Mouse (Mus musculus) C2C12 (cell line): ENCODE measurements around the gene Stk25. TPM values are rescaled to one million over a fixed set of nuclear protein-coding genes. Genes with fewer than 3 reads are reported as not detected.
A peak's percentile ranks its signal among the peaks of the same experiment; 100 is the strongest.

Experiments used
- H3K27me3 ChIP-seq: one replicate; pipeline ENCODE4 v1.6.1; 2011; ENCODE audit not compliant: control insufficient read depth, insufficient read depth, insufficient read length
- H3K36me3 ChIP-seq: one replicate; pipeline ENCODE4 v1.6.1; 2011; ENCODE audit not compliant: control insufficient read depth, insufficient read depth
- H3K4me3 ChIP-seq: one replicate; pipeline ENCODE4 v1.5.1; 2011; ENCODE audit warnings: mild to moderate bottlenecking, control low read depth; ENCODE audit not compliant: poor library complexity, insufficient read depth, severe bottlenecking
- H3K79me2 ChIP-seq: one replicate; pipeline ENCODE4 v1.6.1; 2011; ENCODE audit not compliant: control insufficient read depth, insufficient read depth
- H3K79me3 ChIP-seq: one replicate; pipeline ENCODE4 v1.6.1; 2011; ENCODE audit warnings: low read depth, control low read depth
- H3ac ChIP-seq: one replicate; pipeline ENCODE3; 2011; ENCODE audit warnings: low read depth; ENCODE audit not compliant: control insufficient read depth, insufficient read length
- CEBPB ChIP-seq: IDR thresholded peaks from one replicate; pipeline ENCODE4 v1.6.1; 2011; ENCODE audit warnings: low read depth, mild to moderate bottlenecking, control low read depth, moderate library complexity
- CTCF ChIP-seq: IDR thresholded peaks from one replicate; pipeline ENCODE4 v1.5.1; 2011; ENCODE audit not compliant: control insufficient read depth, insufficient read depth, insufficient read length
- FOSL1 ChIP-seq: IDR thresholded peaks from one replicate; pipeline ENCODE4 v1.8.0; 2011; ENCODE audit warnings: mild to moderate bottlenecking, low read length; ENCODE audit not compliant: poor library complexity, insufficient read depth, severe bottlenecking
- MAX ChIP-seq: IDR thresholded peaks from one replicate; pipeline ENCODE4 v1.6.1; 2011; ENCODE audit warnings: mild to moderate bottlenecking, control low read depth
- MYOD1 ChIP-seq: IDR thresholded peaks from one replicate; pipeline ENCODE4 v1.6.1; 2011; ENCODE audit warnings: low read depth; ENCODE audit not compliant: control insufficient read depth, insufficient read length
- MYOG ChIP-seq: IDR thresholded peaks from one replicate; pipeline ENCODE4 v1.6.1; 2011; ENCODE audit not compliant: control insufficient read depth, insufficient read length; ENCODE audit errors: extremely low read depth
- USF1 ChIP-seq: IDR thresholded peaks from one replicate; pipeline ENCODE4 v1.6.1; 2011; ENCODE audit warnings: low read depth, mild to moderate bottlenecking, control low read depth, moderate library complexity
- polyA plus RNA-seq: library from polyadenylated mRNA; unstranded; fragments of >200 nt; fragmentation: generic; extraction: Trizol; gene quantifications from one replicate; pipeline ENCODE4 v1.2.1, GENCODE M21; 2012; ENCODE audit warnings: missing spikeins

The Stk25 gene
- polyA plus RNA-seq, 1 experiment = 57.6 TPM

DNA sequence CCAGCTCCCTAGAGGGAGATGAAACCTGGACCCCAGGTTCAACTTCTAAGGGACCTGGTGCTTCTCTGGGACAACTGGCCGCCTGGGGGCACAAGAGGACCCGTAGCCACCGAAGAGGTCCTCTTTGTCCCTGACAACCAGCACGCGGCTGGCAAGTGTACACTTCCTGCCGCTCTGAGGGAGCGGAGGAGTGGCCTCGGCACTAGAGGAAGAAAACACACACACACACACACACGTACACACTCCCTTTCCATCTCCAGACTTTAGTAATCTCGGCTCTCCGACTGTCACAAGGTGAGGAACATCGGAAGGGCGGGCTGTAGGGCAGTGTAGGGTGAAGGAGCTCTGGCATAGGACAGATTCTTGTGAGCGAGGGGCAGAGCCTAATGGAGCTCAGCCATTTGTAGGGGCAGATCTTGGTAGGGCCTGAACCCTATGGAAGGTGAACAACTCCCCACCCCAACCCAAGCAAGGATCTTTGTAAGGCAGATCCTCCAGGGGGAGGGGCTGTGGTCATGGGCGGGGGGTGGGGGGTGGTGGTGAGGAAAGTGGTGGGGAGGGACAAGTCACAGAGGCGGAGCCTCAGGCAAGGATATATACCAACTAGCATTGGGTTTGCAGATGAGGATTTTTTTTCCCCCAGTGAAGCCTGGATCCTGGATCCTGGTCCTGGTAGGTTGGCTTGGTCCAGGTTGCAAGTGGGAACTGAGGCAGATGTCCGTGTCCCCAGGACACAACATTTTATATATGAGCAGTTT lies 10.5 kb upstream of the Stk25 start:
- Histone ChIP-seq H3K79me3 (no peaks in the 10 kb centered on the region), H3ac (peak overlapping the region; percentile 51), H3K27me3 (no peaks in the 10 kb centered on the region), H3K36me3 (no peaks in the 10 kb centered on the region), H3K79me2 (no peaks in the 10 kb centered on the region), H3K4me3 (peak overlapping the region; percentile 19)
- TF ChIP-seq MYOG (no peak), MAX (peak; percentile 92), CTCF (peak; percentile 76), FOSL1 (no peak)

DNA sequence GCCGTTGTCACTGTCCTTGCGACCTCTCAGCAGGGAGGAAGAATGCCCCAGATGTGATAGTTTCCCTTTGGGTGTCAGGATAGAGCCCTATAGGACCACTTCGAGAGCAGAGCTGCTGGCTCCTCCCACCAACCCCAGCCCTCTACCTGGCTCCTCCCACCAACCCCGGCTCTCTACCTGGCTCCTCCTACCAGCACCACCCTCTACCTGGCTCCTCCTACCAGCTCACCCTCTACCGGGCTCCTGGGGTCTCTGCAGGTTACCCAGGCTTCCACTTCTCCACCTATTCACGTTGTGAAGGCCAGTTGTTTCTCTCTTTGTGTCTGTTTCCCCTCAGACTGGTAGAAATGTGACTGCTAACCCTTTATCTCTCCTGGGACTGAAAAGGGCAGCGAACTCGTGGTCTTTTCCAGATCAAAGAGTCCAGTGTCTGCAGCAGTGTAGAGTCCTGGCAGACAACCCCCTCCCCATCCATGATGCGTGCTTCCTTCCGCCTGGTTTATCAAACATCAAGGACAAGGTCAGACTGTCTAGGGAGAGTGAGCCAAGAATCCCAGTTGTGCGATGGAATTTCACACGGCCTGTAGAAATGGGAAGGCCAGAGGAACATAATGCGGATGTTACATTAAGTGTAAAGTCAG lies 9.4 kb upstream of the Stk25 start:
- Histone ChIP-seq H3K4me3 (no peak overlapping the region), H3ac (no peak overlapping the region), H3K79me2 (no peaks in the 10 kb centered on the region), H3K79me3 (no peaks in the 10 kb centered on the region), H3K36me3 (no peaks in the 10 kb centered on the region), H3K27me3 (no peaks in the 10 kb centered on the region)
- TF ChIP-seq MYOD1 (no peak), CTCF (no peak), MAX (no peak), MYOG (no peak), CEBPB (no peak), USF1 (no peak), FOSL1 (no peak)

DNA sequence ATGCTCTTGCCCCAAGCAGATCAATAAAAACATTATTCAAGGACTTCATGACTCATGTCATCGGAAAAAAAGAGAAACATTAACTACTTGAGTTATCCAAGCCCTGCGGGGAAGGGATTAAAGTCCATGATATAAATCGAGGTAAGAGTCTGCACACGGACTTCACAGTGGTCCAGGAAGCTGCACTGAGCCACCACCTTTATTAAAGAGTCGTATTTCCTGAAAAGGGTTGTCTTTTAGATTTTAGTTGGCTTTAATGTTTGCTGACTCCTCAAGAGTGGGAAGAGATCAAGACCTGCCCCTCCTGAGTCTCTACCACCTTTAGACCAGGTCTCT lies 1.5 kb downstream of the Stk25 start:
- H3K4me3 ChIP-seq = no peak overlapping the region
- H3K79me3 ChIP-seq = no peaks in the 10 kb centered on the region
- no peaks in the 10 kb centered on the region for H3K27me3 ChIP-seq
- H3K79me2 ChIP-seq = no peaks in the 10 kb centered on the region
- TF ChIP-seq MAX (no peak), MYOD1 (no peak), USF1 (no peak), CEBPB (no peak), FOSL1 (no peak), MYOG (no peak), CTCF (no peak)
- no peak overlapping the region for H3ac ChIP-seq
- H3K36me3 ChIP-seq = no peaks in the 10 kb centered on the region

DNA sequence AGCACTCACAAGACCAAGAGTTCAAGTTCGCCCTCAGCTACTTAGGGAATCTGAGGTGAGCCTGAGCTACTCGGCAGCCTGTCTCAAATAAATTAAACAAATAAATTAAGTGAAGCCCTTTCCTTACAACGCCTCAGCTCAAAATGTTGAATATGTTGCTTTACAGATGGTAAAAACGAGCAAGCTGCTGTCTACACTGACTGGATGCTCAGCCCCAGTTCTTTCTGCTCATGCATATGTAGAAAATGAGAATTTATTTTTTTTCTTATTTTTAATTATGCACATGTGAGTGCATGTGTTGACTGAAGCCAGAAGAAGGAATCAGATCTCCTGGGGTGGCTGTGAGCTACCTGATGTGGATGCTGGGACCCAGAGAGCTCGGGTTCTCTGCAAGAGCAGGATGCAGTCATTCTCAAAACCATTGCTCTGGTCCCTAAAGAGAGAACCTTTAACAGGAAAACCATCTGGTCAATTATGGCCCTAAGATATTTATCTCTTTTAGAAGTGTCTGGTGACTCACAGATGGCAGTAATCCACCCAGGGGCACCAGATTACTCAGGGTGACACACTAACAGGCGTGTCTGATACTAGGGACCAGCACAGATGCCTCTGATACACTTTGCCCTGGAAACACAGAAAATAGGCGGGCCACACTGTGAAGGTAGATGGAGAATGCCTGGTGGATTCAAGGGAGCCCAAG lies 2.0 kb downstream of the Stk25 start:
- H3K36me3 ChIP-seq = no peaks in the 10 kb centered on the region
- no peaks in the 10 kb centered on the region for H3K79me2 ChIP-seq
- H3ac ChIP-seq = no peak overlapping the region
- no peaks in the 10 kb centered on the region for H3K27me3 ChIP-seq
- no peaks in the 10 kb centered on the region for H3K79me3 ChIP-seq
- TF ChIP-seq MYOD1 (no peak), FOSL1 (no peak), USF1 (no peak), MAX (no peak), CTCF (no peak), MYOG (no peak), CEBPB (no peak)
- no peak overlapping the region for H3K4me3 ChIP-seq

DNA sequence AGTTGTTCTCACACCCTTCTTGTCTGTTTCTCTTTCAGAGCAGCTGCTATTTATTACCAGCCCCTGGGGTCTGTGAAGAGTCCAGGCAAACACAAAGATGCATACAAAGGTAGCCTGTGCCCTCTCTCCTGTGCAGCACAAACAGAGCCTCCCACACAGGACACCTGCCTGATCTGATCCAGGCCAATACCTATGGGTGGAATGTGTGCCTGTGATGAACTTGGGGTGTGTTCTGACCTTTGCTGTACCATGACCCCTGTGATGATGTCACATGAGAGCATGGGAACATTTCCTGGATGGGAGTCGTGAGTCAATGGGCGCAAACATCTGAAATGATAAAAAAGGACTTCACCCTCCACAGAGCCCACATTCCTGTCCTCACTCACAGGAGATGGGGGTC lies 3.7 kb downstream of the Stk25 start:
- H3K4me3 ChIP-seq = no peak overlapping the region
- H3K27me3 ChIP-seq = no peaks in the 10 kb centered on the region
- H3K79me2 ChIP-seq = no peaks in the 10 kb centered on the region
- no peaks in the 10 kb centered on the region for H3K36me3 ChIP-seq
- TF ChIP-seq MAX (no peak), USF1 (no peak), CTCF (no peak), MYOG (no peak)
- H3K79me3 ChIP-seq = no peaks in the 10 kb centered on the region
- no peak overlapping the region for H3ac ChIP-seq

DNA sequence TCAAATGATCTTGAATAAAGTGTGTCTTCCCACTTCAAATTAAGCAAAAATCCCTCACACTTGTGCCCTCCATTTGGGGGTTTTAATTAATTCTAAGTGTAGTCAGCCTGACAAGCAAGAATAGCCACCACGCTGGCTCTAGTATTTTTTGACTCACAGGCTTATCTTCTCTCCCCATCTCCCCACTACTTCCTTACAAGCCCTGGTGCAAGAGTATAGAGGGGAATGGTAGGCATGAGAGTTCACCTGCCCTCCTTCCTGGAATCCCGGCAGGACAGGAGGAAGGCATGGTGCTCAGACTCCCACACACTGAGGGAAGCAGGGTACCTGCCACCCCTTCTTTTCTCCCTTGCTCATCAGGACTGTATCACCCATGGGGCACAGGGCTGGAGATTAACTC lies 4.2 kb downstream of the Stk25 start:
- Histone ChIP-seq H3K79me2 (no peaks in the 10 kb centered on the region), H3ac (no peak overlapping the region), H3K4me3 (no peak overlapping the region), H3K79me3 (no peaks in the 10 kb centered on the region), H3K36me3 (no peaks in the 10 kb centered on the region), H3K27me3 (no peaks in the 10 kb centered on the region)
- TF ChIP-seq MAX = no peak
- TF ChIP-seq CEBPB = no peak
- no peak for TF ChIP-seq MYOG
- TF ChIP-seq FOSL1 = no peak
- TF ChIP-seq USF1 = no peak
